Mouse (Mus musculus) heart, postnatal 14 days (tissue): ENCODE measurements around the gene Stra8. TPM values are rescaled to one million over a fixed set of nuclear protein-coding genes. Genes with fewer than 3 reads are reported as not detected.

Experiments
- DNase-seq, 2 experiments: peaks; one replicate each; pipeline ENCODE4 v3.0.0; 2021 to 2022
- intact Hi-C: fragments of 180-260 bp; cut with DNase I; formaldehyde crosslinking; loops from one replicate; pipeline ENCODE4 v1.15.1; 2025
- total RNA-seq, 2 experiments: library from RNA; stranded (reverse); gene quantifications; 2 replicates each; pipeline ENCODE4 v1.2.3; 2021

Gene Stra8
- total RNA-seq, 2 experiments from 2014 or later, result not detected

GRCm38 (mm10) chr6:34938280-34938928 is 18.4 kb downstream of the Stra8 start:
- no peak for DNase-seq
- intact Hi-C loops, result no loop called here

GRCm38 (mm10) chr6:34938929-34939325 is 19.0 kb downstream of the Stra8 start:
- intact Hi-C loops, result no loop called here
- no peak for DNase-seq

- intact Hi-C loops, result no loop called here
Observed at GRCm38 (mm10) chr6:34939451-34939850, 19.5 kb downstream of the Stra8 start.

GRCm38 (mm10) chr6:34941496-34941895 is 21.5 kb downstream of the Stra8 start:
- intact Hi-C loops, result no loop called here
- DNase-seq, result no peak

More at GRCm38 (mm10) chr6:34939451-34939850, 19.5 kb downstream of the Stra8 start:
- no peak for DNase-seq

- intact Hi-C loops, result no loop called here
- DNase-seq, result no peak
Observed at GRCm38 (mm10) chr6:34942446-34942845, 22.5 kb downstream of the Stra8 start.

- no peak for DNase-seq
- intact Hi-C loops, result no loop called here
Observed at GRCm38 (mm10) chr6:34943499-34943898, 23.5 kb downstream of the Stra8 start.

- intact Hi-C loops, result no loop called here
- DNase-seq, result no peak
Observed at GRCm38 (mm10) chr6:34946486-34947079, 26.6 kb downstream of the Stra8 start.

GRCm38 (mm10) chr6:34948461-34948860 is 28.5 kb downstream of the Stra8 start:
- intact Hi-C loops, result no loop called here
- no peak for DNase-seq

- intact Hi-C loops, result no loop called here
- DNase-seq, result no peak
Observed at GRCm38 (mm10) chr6:34951518-34951917, 31.6 kb downstream of the Stra8 start.

- intact Hi-C loops, result no loop called here
- DNase-seq, result no peak
Observed at GRCm38 (mm10) chr6:34951956-34952667, 32.1 kb downstream of the Stra8 start.

- peak in 1 of 2 experiments; percentile 12 for DNase-seq
- intact Hi-C loops, result no loop called here
Observed at GRCm38 (mm10) chr6:34954926-34955861, 35.2 kb downstream of the Stra8 start.

GRCm38 (mm10) chr6:34955862-34956241 is 35.9 kb downstream of the Stra8 start:
- DNase-seq, result no peak
- intact Hi-C loops, result no loop called here

GRCm38 (mm10) chr6:34959131-34959530 is 39.2 kb downstream of the Stra8 start:
- intact Hi-C loops, result no loop called here
- DNase-seq, result no peak

- intact Hi-C loops, result no loop called here
- DNase-seq, result no peak
Observed at GRCm38 (mm10) chr6:34964550-34964949, 44.6 kb downstream of the Stra8 start.

- no peak for DNase-seq
Observed at GRCm38 (mm10) chr6:34965819-34966539, 46.0 kb downstream of the Stra8 start.

GRCm38 (mm10) chr6:34971181-34971580 is 51.2 kb downstream of the Stra8 start:
- intact Hi-C loops, result no loop called here
- DNase-seq, result no peak

More at GRCm38 (mm10) chr6:34965819-34966539, 46.0 kb downstream of the Stra8 start:
- intact Hi-C loops, result no loop called here

GRCm38 (mm10) chr6:34979291-34979690 is 59.3 kb downstream of the Stra8 start:
- intact Hi-C loops, result no loop called here
- DNase-seq, result no peak

GRCm38 (mm10) chr6:34980661-34981060 is 60.7 kb downstream of the Stra8 start:
- no peak for DNase-seq
- intact Hi-C loops, result no loop called here

GRCm38 (mm10) chr6:34987085-34987645 is 67.2 kb downstream of the Stra8 start:
- no peak for DNase-seq
- intact Hi-C loops, result no loop called here
